22 mouse cellular contexts compared by ENCODE assay signal in genomic region chr10:96565343-96565742, GRCm38 (mm10). TPM values are rescaled to one million over a fixed set of nuclear protein-coding genes. Genes with fewer than 3 reads are reported as not detected.
DNase-seq lines count a peak whose midpoint lies in the region; ATAC-seq lines count a peak whose summit lies in the region.
"Had no signal": no experiment of that assay in that cellular context is flagged by ENCODE, and none has a peak within 500 bp of the region (broad histone marks: within the 10 kb centered on the region; RNA-seq: fewer than 3 reads in every experiment).

No protein-coding gene starts in this region.

- ATAC-seq in CD4-positive, CD25-positive, alpha-beta regulatory T cell, adult 4 months: peak; percentile 42
- ATAC-seq in megakaryocyte, adult 5-6 weeks (ENCODE audit: poor library complexity, severe bottlenecking): peak; percentile 67
- ATAC-seq: forebrain, embryonic 14.5 days; intestine, embryonic 15.5 days; liver, embryonic 12.5 days; Patski had no signal

- peak; percentile 31 to 44 for DNase-seq in spleen, postnatal 36 days (ENCODE audit: low spot score in 2 of 2)
- DNase-seq in spleen, postnatal 14 days (ENCODE audit: low spot score in 2 of 2): no peak
- DNase-seq in kidney, postnatal 10 days: no peak
- no peak for DNase-seq in right cerebral cortex, postnatal 10 days (ENCODE audit: low spot score in 2 of 2)
- no peak for DNase-seq in urinary bladder, adult 2 months (ENCODE audit: low spot score)
- DNase-seq: cerebellum, adult 18-20 months; cerebellum, postnatal 25 days; embryo, embryonic 11 days; gastrocnemius, adult 2 months; heart, postnatal 4 days; kidney, adult 8-10 months; kidney, postnatal 25 days; lung, embryonic 14.5 days; retina, postnatal 1 day; right cerebral cortex, postnatal 4 days; thymus, postnatal 25 days had no signal

RNA-seq across cellular contexts. Expression of gene Btg1, which starts 51.5 kb away (rescaled TPM):
- 100 to 1,000 TPM; 220 to 247 TPM for polyA plus RNA-seq in CD4-positive, CD25-positive, alpha-beta regulatory T cell, adult 4 months (2017; shearing (Covaris generic))
- total RNA-seq in megakaryocyte, adult 5-6 weeks (2015): 146 and 153 TPM in 2 replicates
- total RNA-seq in megakaryocyte, adult 5-6 weeks (2017): 157 and 197 TPM in 2 replicates
- polyA plus RNA-seq in urinary bladder, adult 2 months (2012; rRNA removed): 62.9 and 72.6 TPM in 2 replicates

Comparison
In these comparisons a context has a peak if more than half of its experiments do, and no peak if none do; other contexts are left out.
1. DNase-seq: peak in spleen, postnatal 36 days (2 of 2); none in spleen, postnatal 14 days (0 of 2), kidney, postnatal 10 days (single experiment), right cerebral cortex, postnatal 10 days (0 of 2) and urinary bladder, adult 2 months (single experiment).